Mouse (Mus musculus) spleen, adult 2 months (tissue): Measurements from ENCODE around the gene Garnl3.

Source experiments
- CTCF ChIP-seq: fragments of 200-500 bp; IDR thresholded peaks from 2 replicates; pipeline ENCODE4 v1.5.1; 2011; ENCODE audit warnings: mild to moderate bottlenecking, inconsistent platforms; ENCODE audit not compliant: insufficient read depth, insufficient read length, insufficient replicate concordance; ENCODE audit errors: extremely low read depth
- POLR2A ChIP-seq: fragments of 200-500 bp; IDR thresholded peaks from 2 replicates; pipeline ENCODE4 v1.6.1; 2011; ENCODE audit warnings: low read depth, low read length, inconsistent platforms

DNA sequence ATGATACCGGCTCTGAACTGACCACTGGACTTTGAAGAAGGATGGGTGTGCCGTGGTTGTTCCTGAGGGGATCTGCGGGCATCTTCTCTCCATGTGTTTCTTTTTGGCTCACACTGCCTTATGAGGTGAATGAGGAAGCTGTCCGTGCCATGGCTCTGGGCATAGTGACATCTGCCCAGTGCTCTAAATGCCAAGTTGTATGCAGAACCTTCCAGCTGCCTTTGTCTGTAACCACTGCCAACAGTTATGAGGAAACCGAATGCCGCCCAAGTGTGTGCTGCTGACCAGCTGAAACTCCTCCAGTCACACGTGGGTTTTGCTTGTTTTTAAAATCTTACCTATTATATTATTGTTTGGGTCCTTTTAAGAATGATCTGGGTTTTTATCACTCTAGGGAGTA lies 73.9 kb downstream of the Garnl3 start:
- TF ChIP-seq CTCF (no peak), POLR2A (no peak)
